Mouse (Mus musculus): ENCODE data around the gene Tctex1d4.

Gene Tctex1d4

GRCm38 (mm10) chr4:117126675-117127290 is at the start of gene Tctex1d4:
TSS of gene Tctex1d4 (plus strand) at chr4:117126794.
- DNase-seq (ENCODE audit: low spot score) = no peak

- DNase-seq (ENCODE audit: low spot score) = no peak
Observed at GRCm38 (mm10) chr4:117087948-117088640, 38.5 kb upstream of the Tctex1d4 start.

GRCm38 (mm10) chr4:117090586-117090985 is 36.0 kb upstream of the Tctex1d4 start:
- no peak for DNase-seq (ENCODE audit: low spot score)

GRCm38 (mm10) chr4:117094626-117095361 is 31.8 kb upstream of the Tctex1d4 start:
- no peak for DNase-seq (ENCODE audit: low spot score)

GRCm38 (mm10) chr4:117095551-117096452 is 30.8 kb upstream of the Tctex1d4 start, which contains the start of gene Ptch2:
TSS of gene Ptch2 (plus strand) at chr4:117096075.
- peak; percentile 88 for DNase-seq (ENCODE audit: low spot score)

GRCm38 (mm10) chr4:117096666-117097065 is 29.9 kb upstream of the Tctex1d4 start:
- no peak for DNase-seq (ENCODE audit: low spot score)

GRCm38 (mm10) chr4:117097969-117098763 is 28.4 kb upstream of the Tctex1d4 start:
- DNase-seq (ENCODE audit: low spot score) = no peak

GRCm38 (mm10) chr4:117098764-117099036 is 27.9 kb upstream of the Tctex1d4 start:
- no peak for DNase-seq (ENCODE audit: low spot score)

GRCm38 (mm10) chr4:117100036-117100435 is 26.6 kb upstream of the Tctex1d4 start:
- no peak for DNase-seq (ENCODE audit: low spot score)

GRCm38 (mm10) chr4:117101218-117101617 is 25.4 kb upstream of the Tctex1d4 start:
- no peak for DNase-seq (ENCODE audit: low spot score)

GRCm38 (mm10) chr4:117104672-117105071 is 21.9 kb upstream of the Tctex1d4 start:
- DNase-seq (ENCODE audit: low spot score) = no peak

- no peak for DNase-seq (ENCODE audit: low spot score)
Observed at GRCm38 (mm10) chr4:117105127-117105526, 21.5 kb upstream of the Tctex1d4 start.

GRCm38 (mm10) chr4:117107813-117108523 is 18.6 kb upstream of the Tctex1d4 start:
- DNase-seq (ENCODE audit: low spot score) = no peak

- no peak for DNase-seq (ENCODE audit: low spot score)
Observed at GRCm38 (mm10) chr4:117108524-117108849, 18.1 kb upstream of the Tctex1d4 start.

GRCm38 (mm10) chr4:117109330-117109729 is 17.3 kb upstream of the Tctex1d4 start:
- no peak for DNase-seq (ENCODE audit: low spot score)

GRCm38 (mm10) chr4:117110249-117110648 is 16.3 kb upstream of the Tctex1d4 start:
- DNase-seq (ENCODE audit: low spot score) = no peak

GRCm38 (mm10) chr4:117110985-117111384 is 15.6 kb upstream of the Tctex1d4 start:
- DNase-seq (ENCODE audit: low spot score) = no peak

- DNase-seq (ENCODE audit: low spot score) = no peak
Observed at GRCm38 (mm10) chr4:117113237-117113636, 13.4 kb upstream of the Tctex1d4 start.

- no peak for DNase-seq (ENCODE audit: low spot score)
Observed at GRCm38 (mm10) chr4:117115592-117115991, 11.0 kb upstream of the Tctex1d4 start.

GRCm38 (mm10) chr4:117117931-117118330 is 8.7 kb upstream of the Tctex1d4 start:
- no peak for DNase-seq (ENCODE audit: low spot score)

- DNase-seq (ENCODE audit: low spot score) = no peak
Observed at GRCm38 (mm10) chr4:117119636-117120035, 7.0 kb upstream of the Tctex1d4 start.

Measured in ovary, postnatal 14 days (tissue).